Mouse (Mus musculus) ovary, adult 2 months (tissue): Measurements from ENCODE around the gene Il17c. TPM values are rescaled to one million over a fixed set of nuclear protein-coding genes. Genes with fewer than 3 reads are reported as not detected.

Experiments
- polyA plus RNA-seq: library from polyadenylated mRNA; depleted of rRNA; stranded (reverse); fragments of >200 nt; gene quantifications from 2 replicates; pipeline ENCODE4 v1.2.3, GENCODE M21; 2012; rRNA removed

The Il17c gene
- polyA plus RNA-seq = 1.2 and 1.3 TPM in 2 replicates

DNA sequence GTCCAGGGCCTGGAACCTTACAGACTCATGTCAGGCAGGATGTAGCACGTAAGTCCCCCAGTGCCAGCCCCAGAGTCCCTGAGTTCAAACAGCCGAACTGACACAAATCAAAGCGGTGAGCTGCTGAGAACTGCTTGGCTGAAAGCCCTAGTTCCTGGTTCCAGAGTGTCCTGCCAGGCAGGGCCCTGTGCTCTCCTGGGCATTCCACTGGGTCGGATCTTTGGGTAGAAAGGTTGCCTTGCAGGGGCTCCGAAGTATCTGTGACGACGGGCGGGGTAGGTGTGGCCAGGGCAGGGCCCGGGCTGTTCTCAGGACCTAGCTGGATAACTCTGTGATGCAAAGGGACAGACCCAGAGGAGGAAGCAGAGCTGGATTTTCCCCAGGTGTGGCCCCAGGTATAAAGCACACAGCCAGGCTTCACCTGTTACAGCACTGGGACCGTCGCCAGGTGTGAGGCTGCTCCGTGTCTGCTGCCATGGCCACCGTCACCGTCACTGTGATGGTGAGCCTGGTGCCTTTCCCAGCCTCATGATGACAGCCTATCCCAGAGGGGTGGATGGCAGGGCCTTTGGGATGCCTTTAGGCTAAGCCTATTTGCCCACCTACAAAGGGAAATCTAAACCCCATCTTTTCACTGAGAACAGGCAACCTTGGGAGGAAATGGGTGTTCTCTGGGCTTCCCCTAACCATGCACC lies at the start of gene Il17c:
TSS of gene Il17c (plus strand) at position 645 of the 695 bp plus-strand sequence.

DNA sequence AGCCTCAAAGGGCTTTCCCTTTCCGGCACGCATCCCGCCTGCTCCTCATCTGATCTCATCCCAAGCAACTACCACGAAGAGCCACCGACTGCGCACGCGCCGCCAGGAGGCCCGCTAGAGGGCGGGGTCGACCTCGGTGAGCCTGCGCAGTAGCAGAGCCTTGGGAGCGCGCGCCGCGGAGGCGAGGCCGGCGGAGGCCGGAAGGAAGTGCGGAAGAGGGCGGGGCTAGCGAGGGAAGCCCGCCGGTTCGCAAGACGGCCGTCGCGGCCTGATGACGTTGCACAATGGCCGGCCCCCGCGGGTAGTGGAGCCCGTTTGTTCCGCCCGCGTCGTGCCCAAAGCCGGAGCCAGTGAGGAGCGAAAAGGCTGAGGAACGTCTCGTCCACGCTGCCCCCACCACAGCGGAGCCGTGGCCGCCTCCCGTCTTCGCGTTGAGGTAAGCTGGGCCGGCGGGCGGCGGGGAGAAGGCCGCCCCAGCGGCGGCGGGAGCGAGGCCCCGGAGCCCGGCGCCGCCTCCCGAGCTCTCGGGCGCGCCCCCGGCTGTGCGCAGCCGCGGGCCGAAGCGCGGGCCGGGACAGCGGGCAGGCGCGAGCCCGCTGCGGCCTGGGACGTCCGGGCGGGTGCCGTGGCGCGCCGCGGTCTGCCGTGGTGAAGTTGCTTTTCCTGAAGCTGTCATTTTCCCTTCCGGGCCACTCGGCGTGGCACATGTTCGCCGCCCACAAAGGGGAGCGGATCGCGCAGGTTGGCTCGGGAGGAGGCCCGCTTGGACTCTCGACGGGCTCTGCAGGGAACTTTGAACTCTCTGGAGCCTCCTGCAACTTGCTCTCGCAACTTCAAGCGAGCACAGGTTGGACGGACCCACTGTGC lies 45.2 kb upstream of the Il17c start, which contains the start of gene Zc3h18:
TSS of gene Zc3h18 (plus strand) at position 245 of the 867 bp plus-strand sequence.

DNA sequence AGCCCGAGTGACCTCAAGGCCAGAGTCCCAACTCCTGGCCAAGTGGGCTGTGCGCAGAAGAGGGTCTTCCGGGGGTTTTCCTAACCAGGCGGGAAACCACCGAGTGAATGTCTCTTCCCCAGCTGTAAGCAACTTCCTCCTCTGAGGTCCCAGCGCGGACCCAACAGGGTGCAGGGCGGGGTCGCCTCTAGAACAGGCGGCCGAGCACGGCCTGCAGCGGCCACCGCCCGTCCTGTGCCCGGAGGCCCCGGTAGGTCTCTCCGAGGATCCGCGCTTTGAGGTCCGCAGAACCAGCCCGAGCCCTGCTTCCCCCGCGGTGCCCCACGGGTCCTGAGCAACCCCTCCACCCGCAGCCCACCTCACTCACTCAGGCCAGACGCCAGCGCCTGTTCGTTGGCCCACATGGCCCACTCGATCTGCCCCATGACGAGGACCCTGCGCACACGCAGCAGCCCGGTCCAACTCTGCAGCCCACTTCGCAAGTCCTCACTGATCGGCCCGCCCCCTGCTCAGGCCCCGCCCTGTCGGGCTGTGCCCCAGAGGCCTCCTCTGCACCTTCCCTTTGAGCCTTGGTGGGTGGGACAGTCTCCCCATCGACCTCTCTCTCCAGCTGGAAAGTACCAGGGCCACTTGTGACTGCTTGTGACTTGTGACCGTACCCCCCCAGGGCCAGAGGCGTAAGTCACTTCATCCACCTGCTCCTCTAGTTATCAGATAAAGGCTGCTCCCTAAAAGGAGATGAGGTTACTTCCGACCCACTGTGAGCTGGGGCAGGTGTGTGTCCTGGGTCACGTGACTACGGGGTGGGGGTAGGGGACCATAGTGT lies 10.8 kb downstream of the Il17c start, which contains the start of gene Cyba:
TSS of gene Cyba (minus strand) at position 488 of the 826 bp plus-strand sequence.

DNA sequence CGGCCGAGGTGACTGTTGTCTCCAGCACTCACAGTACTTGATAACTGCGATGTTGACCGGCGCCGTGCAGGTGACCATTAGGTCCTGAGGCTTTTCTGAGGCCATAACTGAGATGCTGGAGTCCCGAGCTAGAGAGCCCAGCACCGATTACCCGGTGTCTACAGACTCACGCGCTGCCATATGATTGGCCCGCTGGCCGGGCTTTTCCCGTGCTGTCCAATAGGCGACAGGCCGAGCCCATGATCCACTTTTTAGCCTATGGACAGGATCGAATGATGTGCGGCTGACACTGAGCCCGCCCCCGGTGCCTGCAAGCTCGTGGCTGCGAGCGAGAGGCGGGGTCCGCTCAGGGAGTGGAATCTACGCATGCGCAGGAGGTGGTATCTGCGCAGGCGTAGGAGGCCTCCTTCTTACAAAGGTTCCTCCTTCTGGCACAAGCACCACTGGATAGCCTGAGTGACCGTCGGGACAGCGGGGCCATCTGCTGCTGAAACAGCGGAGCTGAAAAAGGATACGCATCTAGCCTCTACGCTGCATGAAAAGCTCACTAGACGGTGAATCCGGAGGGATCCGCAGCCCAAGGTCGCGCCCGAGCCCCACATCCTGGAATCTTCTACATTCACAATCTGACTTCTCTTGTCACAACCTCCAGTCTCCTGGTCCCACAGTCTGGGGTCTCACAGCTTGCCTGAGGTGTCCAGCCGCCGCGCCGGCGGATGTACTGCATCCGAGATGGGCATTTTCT lies 21.6 kb downstream of the Il17c start, which contains the start of gene Mvd:
TSS of gene Mvd (minus strand) at position 161 of the 745 bp plus-strand sequence.

DNA sequence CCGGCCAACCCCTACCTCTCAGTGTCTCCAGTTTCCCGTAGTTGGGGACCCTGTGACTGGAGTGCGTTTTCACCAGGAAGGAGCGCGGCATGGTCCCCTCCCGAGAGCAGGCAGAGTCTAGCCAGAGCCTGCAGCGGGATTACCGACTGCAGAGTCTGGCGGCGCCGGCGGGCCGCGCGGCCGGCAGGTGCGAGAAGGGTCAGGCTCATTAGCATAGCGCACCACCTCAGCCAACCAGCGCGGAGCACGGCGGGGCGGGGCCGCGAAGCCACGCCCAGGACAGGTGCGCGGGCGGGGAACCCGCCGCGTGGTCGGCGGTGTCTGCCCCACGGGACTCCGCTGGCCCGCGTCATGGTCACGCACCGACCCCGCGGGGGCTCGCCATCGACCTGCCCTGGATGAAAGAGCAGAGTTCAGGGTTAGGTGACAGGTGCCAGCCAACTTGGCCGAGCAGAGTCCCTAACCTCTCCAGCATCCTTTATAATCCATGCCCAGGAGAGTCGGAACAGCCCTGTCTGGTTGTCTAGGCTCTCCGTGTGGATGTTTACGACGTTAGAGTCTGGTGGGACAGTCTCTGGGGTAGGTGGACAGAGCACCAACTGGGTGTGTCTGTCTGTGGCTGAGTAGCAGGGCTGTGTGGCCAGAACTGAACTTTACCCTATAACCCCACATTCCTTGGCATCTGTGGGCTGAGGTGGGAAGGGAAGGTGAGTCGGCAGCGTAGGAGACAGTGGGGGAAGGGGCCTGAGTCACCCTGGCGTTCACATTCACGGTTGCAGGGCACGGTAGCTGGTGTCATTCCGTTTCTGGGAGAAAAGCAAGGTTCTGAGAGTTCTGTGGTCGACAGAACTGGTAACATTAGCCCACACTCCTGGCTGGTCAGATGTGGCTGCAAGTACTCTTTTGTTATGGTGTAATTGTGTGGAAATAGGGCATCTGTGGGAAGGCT lies 39.0 kb downstream of the Il17c start, which contains the start of gene Snai3:
TSS of gene Snai3 (minus strand) at position 210 of the 949 bp plus-strand sequence.

Other genes with a start within 250 kb of the Il17c start
- 49.4 and 63.9 TPM in 2 replicates for gene Zfpm1, start 139.9 kb upstream of the Il17c start, polyA plus RNA-seq
- not detected in 2 replicates for gene Trhr2, start 61.3 kb upstream of the Il17c start, polyA plus RNA-seq
- 33.7 and 44.0 TPM in 2 replicates for gene Zc3h18, start 45.4 kb upstream of the Il17c start, polyA plus RNA-seq
- 180 and 243 TPM in 2 replicates for gene Cyba, start 10.9 kb downstream of the Il17c start, polyA plus RNA-seq
- gene Mvd, start 21.4 kb downstream of the Il17c start, polyA plus RNA-seq = 43.0 and 48.2 TPM in 2 replicates
- gene Snai3, start 38.7 kb downstream of the Il17c start, polyA plus RNA-seq = 4.7 and 8.2 TPM in 2 replicates
- 129 and 146 TPM in 2 replicates for gene Rnf166, start 54.0 kb downstream of the Il17c start, polyA plus RNA-seq
- gene Ctu2, start 54.1 kb downstream of the Il17c start, polyA plus RNA-seq = 68.6 and 81.8 TPM in 2 replicates
- 187 and 204 TPM in 2 replicates for gene Piezo1, start 129.3 kb downstream of the Il17c start, polyA plus RNA-seq
- 45.8 and 56.9 TPM in 2 replicates for gene Cdt1, start 146.0 kb downstream of the Il17c start, polyA plus RNA-seq
- 194 and 225 TPM in 2 replicates for gene Aprt, start 154.9 kb downstream of the Il17c start, polyA plus RNA-seq
- gene Galns, start 189.4 kb downstream of the Il17c start, polyA plus RNA-seq = 15.6 and 16.8 TPM in 2 replicates
- 143 and 218 TPM in 2 replicates for gene Trappc2l, start 189.6 kb downstream of the Il17c start, polyA plus RNA-seq
- gene Pabpn1l, start 200.7 kb downstream of the Il17c start, polyA plus RNA-seq = 3.2 and 5.0 TPM in 2 replicates